Mouse (Mus musculus): ENCODE results near the gene Rnf150.

DNA sequence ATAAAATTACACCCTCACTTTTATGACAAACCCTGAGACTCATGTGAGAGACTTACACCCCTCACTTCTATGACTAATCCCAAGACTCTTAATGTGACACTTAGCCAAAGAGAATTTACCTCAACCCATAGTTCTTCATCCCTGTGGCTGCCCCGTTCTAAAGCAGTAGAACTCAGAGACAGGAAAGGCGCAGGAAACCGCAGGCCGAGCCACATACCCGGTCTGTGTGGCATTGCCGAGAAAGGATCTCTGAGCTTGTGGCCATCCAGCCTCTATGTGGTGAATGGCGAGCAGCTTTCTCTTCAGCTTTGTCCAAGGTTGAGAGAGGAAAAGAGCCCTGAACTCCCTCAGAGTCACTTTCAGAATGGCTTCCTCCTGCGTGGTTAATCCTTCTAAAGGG lies 223.5 kb downstream of the Rnf150 start:
- TF ChIP-seq CTCF (IDR thresholded peaks at IDR 0.05; ENCODE audit: low read depth) (no peak), EP300 (optimal IDR thresholded peaks at IDR 0.05) (no peak)

All from stomach, postnatal 0 days (tissue).